Mouse (Mus musculus) bone marrow, adult 2 months (tissue): ENCODE results near the gene Txndc2. TPM values are rescaled to one million over a fixed set of nuclear protein-coding genes. Genes with fewer than 3 reads are reported as not detected.

ENCODE experiments used
- H3K27ac ChIP-seq: fragments of 200-500 bp; 2 replicates; pipeline ENCODE4 v1.5.1; 2012; ENCODE audit warnings: low read depth, mild to moderate bottlenecking, control low read depth, inconsistent platforms, low read length; ENCODE audit not compliant: control insufficient read depth, poor library complexity, insufficient read depth
- H3K4me1 ChIP-seq: fragments of 200-500 bp; 2 replicates; pipeline ENCODE4 v1.6.1; 2011; ENCODE audit warnings: low read length; ENCODE audit not compliant: control insufficient read depth, insufficient read depth
- H3K4me3 ChIP-seq: fragments of 200-500 bp; replicated peaks from 2 replicates; pipeline ENCODE3; 2011; ENCODE audit warnings: mild to moderate bottlenecking, low read depth, low read length, control low read depth; ENCODE audit not compliant: control insufficient read depth
- CTCF ChIP-seq: fragments of 200-500 bp; IDR thresholded peaks from 2 replicates; pipeline ENCODE4 v1.5.1; 2011; ENCODE audit warnings: low read length, control low read depth; ENCODE audit not compliant: control insufficient read depth, insufficient read depth
- POLR2A ChIP-seq: fragments of 200-500 bp; IDR thresholded peaks from 2 replicates; pipeline ENCODE4 v1.6.1; 2011; ENCODE audit warnings: low read depth, mild to moderate bottlenecking, control low read depth, low read length, borderline replicate concordance; ENCODE audit not compliant: control insufficient read depth
- WGBS: fragments of 180-500 bp; shearing (Covaris S2); methylation state at CpG from one replicate; pipeline ENCODE4 v1.1.7; 2018; 5-methylcytosine and 5-hydroxymethylcytosine counted together
- polyA plus RNA-seq: library from polyadenylated mRNA; stranded (reverse); fragments of >200 nt; gene quantifications from 2 replicates; pipeline ENCODE4 v1.2.4, GENCODE M21; 2011; ENCODE audit warnings: low replicate concordance; ENCODE audit not compliant: missing spikeins, insufficient read depth, insufficient read length

The Txndc2 gene
- polyA plus RNA-seq, 1 experiment: not detected

DNA sequence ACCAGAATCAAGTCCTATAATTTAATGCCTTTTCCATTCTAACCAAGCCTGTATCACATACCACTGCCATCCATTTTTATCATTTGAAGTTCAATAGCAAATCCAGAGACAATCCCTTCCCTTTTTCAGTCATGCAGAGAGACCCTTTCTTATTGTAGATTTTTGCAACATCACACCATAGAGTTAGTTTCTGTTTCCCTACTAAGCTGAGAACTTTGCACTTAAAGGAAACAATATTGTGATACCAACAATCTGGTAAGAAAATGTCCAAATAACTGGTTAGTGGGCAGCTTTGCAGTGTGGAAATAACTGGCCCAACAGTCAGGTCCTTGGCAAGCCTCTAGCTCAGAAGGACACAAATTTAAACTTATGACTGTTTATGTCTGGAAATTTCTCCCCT is 37.1 kb downstream of the Txndc2 start:
- TF ChIP-seq CTCF: no peak
- no peak for TF ChIP-seq POLR2A
- H3K27ac ChIP-seq: no peak overlapping the region
- no peak overlapping the region for H3K4me3 ChIP-seq
- peaks cover 13% of the 10 kb centered on the region for H3K4me1 ChIP-seq

- H3K27ac ChIP-seq: no peak overlapping the region
- peaks cover 10% of the 10 kb centered on the region for H3K4me1 ChIP-seq
- no peak for TF ChIP-seq POLR2A
- no peak for TF ChIP-seq CTCF
- H3K4me3 ChIP-seq: no peak overlapping the region
These were observed 37.7 kb downstream of the Txndc2 start for GRCm38 (mm10) chr17:65604315-65604714.

DNA sequence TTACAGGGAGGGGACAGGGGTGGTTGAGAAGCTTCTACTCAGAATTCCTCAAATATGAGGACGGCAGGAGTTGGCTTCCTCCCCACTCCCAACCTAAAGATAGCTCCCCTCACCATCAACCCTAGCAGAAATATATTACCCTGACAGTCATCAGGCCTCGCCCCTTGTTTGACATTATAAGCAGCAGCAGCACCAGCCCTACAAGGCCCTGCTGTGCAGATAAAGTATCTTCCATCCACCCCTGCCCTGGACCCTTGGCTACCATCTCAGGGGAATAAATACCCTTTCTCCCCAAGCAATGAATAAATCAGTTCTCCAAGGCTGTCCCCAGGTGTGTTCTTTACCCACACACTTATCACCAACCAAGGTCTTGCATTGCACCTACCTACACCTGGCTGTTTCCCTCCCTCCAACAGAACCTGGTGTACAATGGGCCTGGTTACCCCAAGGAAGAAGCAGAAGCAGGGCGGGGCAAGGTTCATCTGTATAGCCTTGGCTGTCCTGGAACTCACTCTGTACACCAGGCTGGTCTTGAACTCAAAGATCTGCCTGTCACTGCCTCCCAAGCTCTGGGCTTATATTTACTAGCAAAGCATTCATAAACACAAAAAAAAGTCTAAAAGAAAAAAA is 44.0 kb downstream of the Txndc2 start:
- TF ChIP-seq CTCF (no peak), POLR2A (no peak)
- 69% methylated on average over 3 of the region's 3 CpGs for WGBS
- H3K27ac ChIP-seq: no peak overlapping the region
- no peaks in the 10 kb centered on the region; the same call in 1 of the 2 replicates for H3K4me1 ChIP-seq
- H3K4me3 ChIP-seq: no peak overlapping the region

GRCm38 (mm10) chr17:65594687-65595086 is 47.3 kb downstream of the Txndc2 start:
- no peak for TF ChIP-seq POLR2A
- no peak for TF ChIP-seq CTCF
- WGBS: 87% methylated on average over 8 of the region's 8 CpGs

More at GRCm38 (mm10) chr17:65594687-65595086, 47.3 kb downstream of the Txndc2 start:
- H3K4me1 ChIP-seq: no peaks in the 10 kb centered on the region; the same call in 1 of the 2 replicates
- no peak overlapping the region for H3K4me3 ChIP-seq
- H3K27ac ChIP-seq: no peak overlapping the region

Other genes with a start within 250 kb of the Txndc2 start
- not detected in 2 replicates for gene Tmem232, start 101.4 kb downstream of the Txndc2 start, polyA plus RNA-seq
- gene Vapa, start 28.6 kb downstream of the Txndc2 start, polyA plus RNA-seq: 30.7 and 60.4 TPM in 2 replicates
- 6.8 and 18.0 TPM in 2 replicates for gene Rab31, start 130.6 kb upstream of the Txndc2 start, polyA plus RNA-seq
- gene Ppp4r1, start 140.4 kb upstream of the Txndc2 start, polyA plus RNA-seq: 17.9 and 28.6 TPM in 2 replicates
- 16.1 and 27.0 TPM in 2 replicates for gene Ralbp1, start 243.6 kb upstream of the Txndc2 start, polyA plus RNA-seq